Mouse (Mus musculus) colon, adult 2 months (tissue): ENCODE measurements around the gene Gm4767. TPM values are rescaled to one million over a fixed set of nuclear protein-coding genes. Genes with fewer than 3 reads are reported as not detected.

ENCODE experiments used
- polyA plus RNA-seq: library from polyadenylated mRNA; depleted of rRNA; stranded (reverse); fragments of >200 nt; gene quantifications from 2 replicates; pipeline ENCODE4 v1.2.3, GENCODE M21; 2012; rRNA removed

Gene Gm4767
- not detected in 2 replicates for polyA plus RNA-seq

DNA sequence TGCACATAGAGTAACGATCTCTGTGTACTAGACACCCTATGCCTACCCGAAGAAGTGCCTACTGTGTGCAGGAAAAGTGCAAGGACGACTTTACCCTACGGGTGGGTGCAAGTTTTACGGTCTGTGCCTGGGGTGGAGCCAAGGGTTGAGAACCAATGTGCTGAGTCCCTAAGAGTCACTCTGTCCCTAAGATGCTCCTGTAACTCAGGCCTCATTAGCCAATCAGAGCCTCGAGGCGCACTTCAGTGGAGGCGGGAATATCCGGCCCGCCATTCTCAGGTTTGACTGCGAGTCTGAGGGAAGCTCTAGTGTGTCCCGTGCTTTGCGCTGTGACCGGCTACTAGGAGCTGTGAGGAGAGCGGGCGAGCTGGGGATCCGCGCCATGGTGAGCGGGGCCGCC is at the start of gene Gm4767:
Gene Gm4767 (plus strand): TSS at position 288 of the 400 bp plus-strand sequence.

DNA sequence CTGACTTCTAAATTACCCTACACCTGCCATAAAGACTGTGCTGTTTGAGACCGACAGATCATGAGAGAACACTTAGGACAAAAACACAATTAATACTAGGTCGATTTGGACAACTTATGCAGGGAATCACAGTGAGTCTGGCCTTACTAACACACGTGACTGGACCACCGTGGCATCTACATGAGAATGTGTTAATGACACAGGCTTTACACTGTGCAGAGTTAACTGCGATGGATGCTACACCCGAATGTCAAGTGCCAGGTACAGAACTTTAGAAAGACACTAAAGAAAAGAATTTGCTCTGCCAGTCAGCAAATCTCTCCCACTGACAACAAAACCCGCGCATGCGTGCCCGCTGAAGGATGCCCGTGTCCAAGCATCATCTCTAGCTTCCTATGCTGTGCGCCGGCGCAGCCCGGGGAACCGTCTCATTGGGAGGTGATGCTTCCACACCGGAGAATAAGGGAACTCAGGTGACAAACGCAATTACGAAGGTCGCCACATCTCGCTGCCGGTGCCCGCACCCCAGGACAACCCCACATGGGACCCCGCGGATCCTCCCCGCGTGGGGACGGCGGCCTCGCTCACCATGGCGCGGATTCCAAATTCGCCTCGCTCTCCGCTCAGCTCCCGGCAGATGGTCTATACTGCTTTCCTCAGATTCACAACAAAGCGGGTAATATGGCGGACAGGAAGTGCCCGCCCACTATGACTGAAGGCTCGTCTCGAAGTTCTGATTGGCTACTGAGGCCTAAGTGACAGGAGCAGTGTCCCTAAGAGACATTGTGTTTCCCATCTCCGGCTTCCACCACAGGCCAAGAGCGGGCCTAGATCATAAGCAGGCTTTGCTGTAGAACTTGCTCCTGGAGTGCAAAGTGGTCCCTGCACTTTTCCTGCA is 41.2 kb upstream of the Gm4767 start, which contains the start of gene Gm3055:
Gene Gm3055 (minus strand): TSS at position 656 of the 898 bp plus-strand sequence.

DNA sequence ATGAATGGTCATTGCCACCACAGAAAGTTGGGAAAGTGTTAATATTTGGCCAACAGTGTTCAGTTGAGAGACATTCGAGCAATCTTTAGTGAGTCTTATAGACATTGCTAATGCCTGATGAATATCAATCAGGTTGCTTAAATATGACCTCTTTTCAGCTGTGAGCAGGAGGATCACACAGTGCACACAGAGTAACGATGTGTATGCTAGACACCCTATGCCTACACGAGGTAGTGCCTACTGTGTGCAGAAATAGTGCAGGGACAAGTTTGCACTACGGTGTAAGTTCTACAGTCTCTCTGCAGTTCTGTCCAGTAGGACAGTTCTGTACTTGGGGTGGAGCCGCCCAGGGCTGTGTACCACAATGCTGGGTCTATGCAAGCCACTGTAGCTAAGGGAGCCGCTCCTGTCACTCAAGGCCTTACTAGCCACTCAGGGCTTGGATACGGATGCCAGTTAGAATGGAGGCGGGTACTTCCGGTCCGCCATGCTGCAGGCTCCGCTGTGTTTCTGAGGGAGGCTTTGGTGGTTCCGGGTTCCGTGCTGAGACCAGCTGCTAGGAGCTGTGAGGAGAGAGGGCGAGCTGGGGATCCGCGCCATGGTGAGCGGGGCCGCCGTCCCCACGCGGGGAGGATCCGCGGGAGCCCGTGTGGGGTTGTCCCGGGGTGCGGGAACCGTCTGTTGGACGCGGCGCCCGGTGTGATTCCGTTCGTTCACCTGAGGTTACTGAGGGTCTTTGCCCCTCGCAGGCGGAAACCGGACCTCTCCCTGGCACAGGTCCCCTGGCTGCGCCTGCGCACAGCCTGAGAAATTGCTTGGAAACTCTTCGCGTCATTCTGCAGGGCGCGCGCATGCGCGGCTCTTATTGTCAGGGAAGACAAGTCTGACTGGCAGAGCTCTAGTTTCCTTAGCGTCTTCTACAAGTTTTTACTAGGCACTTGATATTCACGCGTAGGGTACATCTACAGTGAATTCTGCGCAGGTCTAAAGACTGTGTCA is 51.7 kb downstream of the Gm4767 start, which contains the start of gene Gm32687:
Gene Gm32687 (plus strand): TSS at position 526 of the 999 bp plus-strand sequence.

Other genes starting within 250 kb of the Gm4767 start
- gene Tle2, start 237.6 kb upstream of the Gm4767 start, polyA plus RNA-seq, result 48.9 and 62.5 TPM in 2 replicates
- gene Tle6, start 211.1 kb upstream of the Gm4767 start, polyA plus RNA-seq, result 28.5 and 36.3 TPM in 2 replicates
- 0.55 and 0.89 TPM in 2 replicates for gene BC025920, start 205.9 kb upstream of the Gm4767 start, polyA plus RNA-seq
- gene Sirt6, start 184.4 kb upstream of the Gm4767 start, polyA plus RNA-seq, result 51.7 and 56.4 TPM in 2 replicates
- 34.1 and 39.1 TPM in 2 replicates for gene Ankrd24, start 183.6 kb upstream of the Gm4767 start, polyA plus RNA-seq
- gene Gm10778, start 163.1 kb upstream of the Gm4767 start, polyA plus RNA-seq, result 0.20 and 0.30 TPM in 2 replicates
- gene Zfp433, start 107.4 kb upstream of the Gm4767 start, polyA plus RNA-seq, result 0.07 and 0.20 TPM in 2 replicates
- gene Gm3055, start 41.0 kb upstream of the Gm4767 start, polyA plus RNA-seq, result 0.30 and 0.33 TPM in 2 replicates
- gene Gm32687, start 51.7 kb downstream of the Gm4767 start, polyA plus RNA-seq, result 0.22 and 0.32 TPM in 2 replicates
- gene Zfp781, start 118.3 kb downstream of the Gm4767 start, polyA plus RNA-seq, result 0.08 TPM in 1 of 2 replicates, not detected in the other
- 0.71 and 1.5 TPM in 2 replicates for gene Zfp873, start 235.9 kb downstream of the Gm4767 start, polyA plus RNA-seq